Mouse (Mus musculus): Measurements from ENCODE around the gene Epb41l3. TPM values are rescaled to one million over a fixed set of nuclear protein-coding genes. Genes with fewer than 3 reads are reported as not detected.

The Epb41l3 gene
- polyA plus RNA-seq (2016; fragmentation: Nextera tagmentation; extraction: Ambion mirVana): 59.2 and 64.2 TPM in 2 replicates

DNA sequence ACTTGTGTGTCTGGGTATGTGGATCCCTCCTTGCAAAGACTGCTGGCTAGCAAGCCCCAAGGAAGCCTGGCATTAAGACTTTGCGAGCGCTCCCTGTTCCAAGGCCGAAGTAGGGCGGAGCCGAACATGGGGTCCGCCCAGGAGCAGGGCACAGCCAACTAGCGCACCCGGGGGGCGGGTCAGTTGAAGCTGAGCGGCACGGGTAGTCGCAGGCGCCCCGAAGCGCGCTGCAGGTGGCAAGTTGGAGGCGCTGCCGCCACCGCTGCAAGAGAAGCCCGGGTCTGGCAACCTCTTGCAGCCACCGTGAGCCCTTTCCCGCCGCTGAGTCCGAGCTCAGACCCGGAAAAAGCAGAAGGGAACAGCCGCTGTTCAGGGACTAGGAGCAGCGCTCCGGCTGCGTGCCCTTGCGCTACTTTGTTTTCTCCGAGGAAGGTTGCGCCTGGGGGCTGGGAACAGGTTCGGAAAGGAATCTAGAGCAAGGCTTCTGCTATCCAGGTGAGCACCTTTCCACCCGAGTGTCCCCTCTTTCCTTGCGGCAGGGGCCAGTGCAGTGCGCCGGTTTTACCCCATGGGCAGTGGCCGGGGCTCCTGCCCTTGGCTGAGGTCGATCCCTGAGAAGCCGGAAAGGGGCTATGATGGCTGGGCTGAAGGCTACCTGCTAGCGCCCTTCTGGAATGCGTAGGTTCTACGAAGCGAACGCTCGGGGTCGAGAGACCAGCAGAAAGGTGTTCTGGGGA lies at the start of gene Epb41l3:
TSS of gene Epb41l3 (plus strand) at position 183 of the 737 bp plus-strand sequence.
- Histone ChIP-seq H3K36me3 (no peaks in the 10 kb centered on the region), H3K27me3 (ENCODE audit: insufficient read depth, poor library complexity, severe bottlenecking) (peaks cover 66% of the 10 kb centered on the region), H3K27ac (peak within 1 kb of the TSS; percentile 17; the same call in 1 of the 2 replicates), H3K9me3 (no peaks in the 10 kb centered on the region), H3K4me1 (replicated peaks) (peaks cover 26% of the 10 kb centered on the region), H3K4me3 (peak within 1 kb of the TSS; percentile 71)
- peak; percentile 79 for DNase-seq (ENCODE audit: low spot score)
- under 1% methylated on average over 47 of the region's 47 CpGs for WGBS

DNA sequence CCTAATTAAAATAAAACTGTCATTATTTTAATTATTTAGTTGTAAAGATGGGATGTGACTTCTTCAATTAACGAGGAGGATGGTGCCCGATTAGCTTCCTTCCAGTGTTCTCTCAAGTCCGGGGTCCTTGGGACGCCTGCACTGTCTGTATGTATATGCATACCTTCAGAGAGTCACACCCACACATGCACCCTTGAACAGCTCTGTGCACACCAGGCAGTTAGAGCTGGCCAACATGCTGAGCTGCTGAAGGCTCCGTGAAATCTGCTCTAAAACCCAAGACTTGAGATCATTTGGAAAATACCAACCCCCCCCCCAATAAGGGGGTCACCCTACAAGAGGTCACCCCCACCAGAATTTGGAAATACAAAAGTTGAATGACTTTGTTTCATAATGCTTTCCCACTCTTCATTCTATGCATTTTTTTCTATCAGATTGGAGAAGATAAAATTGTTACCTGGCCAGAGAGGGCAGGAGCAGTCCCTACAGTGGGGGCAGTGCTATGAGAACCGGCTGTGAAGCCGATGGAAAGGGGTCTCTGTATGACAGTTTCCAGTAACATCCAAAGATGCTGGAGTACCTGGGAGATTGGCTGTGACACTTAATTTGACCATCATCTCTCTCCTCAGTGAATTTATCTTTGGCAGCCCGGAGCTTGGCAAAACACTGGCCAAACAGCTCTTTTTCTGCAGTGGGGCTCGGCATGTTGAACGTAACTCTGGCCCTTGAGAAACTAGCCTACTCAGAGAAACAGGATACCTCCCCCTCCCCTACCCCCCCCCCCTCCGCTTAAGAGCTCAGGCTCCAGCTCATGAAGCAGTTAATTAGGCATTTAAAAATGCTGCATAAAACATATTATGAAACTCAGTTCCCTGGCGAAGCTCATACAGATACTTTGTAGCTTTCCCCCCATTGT lies 36.5 kb upstream of the Epb41l3 start:
- H3K4me3 ChIP-seq: no peak overlapping the region
- no peak overlapping the region for H3K27ac ChIP-seq
- no peak for DNase-seq (ENCODE audit: low spot score)
- no peaks in the 10 kb centered on the region for H3K27me3 ChIP-seq (ENCODE audit: insufficient read depth, poor library complexity, severe bottlenecking)
- 80% methylated on average over 12 of the region's 12 CpGs for WGBS
- no peaks in the 10 kb centered on the region for H3K4me1 ChIP-seq (replicated peaks)
- no peaks in the 10 kb centered on the region for H3K9me3 ChIP-seq
- H3K36me3 ChIP-seq: no peaks in the 10 kb centered on the region

DNA sequence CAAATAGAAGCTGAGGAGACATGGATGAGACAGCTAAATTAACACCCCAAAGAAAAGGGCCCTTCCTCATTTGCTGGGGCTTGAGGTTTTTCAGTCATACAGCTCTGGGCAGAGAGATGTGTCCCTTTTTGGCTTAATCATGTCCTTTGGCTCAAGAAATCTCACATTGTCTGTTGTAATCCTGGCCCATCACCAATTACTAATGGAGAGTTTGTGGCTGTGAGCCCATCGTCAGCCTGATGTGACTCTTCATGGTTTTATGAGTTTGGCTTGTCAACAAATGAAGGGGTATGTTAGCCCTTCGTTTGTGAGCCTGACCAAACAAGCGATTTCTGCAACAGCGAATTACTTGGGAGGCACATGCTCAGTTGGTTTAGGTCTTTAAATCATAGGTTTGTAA lies 34.0 kb upstream of the Epb41l3 start:
- DNase-seq (ENCODE audit: low spot score): no peak
- Histone ChIP-seq H3K27ac (no peak overlapping the region), H3K36me3 (no peaks in the 10 kb centered on the region), H3K27me3 (ENCODE audit: insufficient read depth, poor library complexity, severe bottlenecking) (no peaks in the 10 kb centered on the region), H3K4me1 (replicated peaks) (no peaks in the 10 kb centered on the region), H3K9me3 (0 out of 2 replicates have a peak, but pooled peaks cover 4% of the 10 kb centered on the region), H3K4me3 (no peak overlapping the region)
- WGBS: 84% methylated on average over 4 of the region's 4 CpGs

DNA sequence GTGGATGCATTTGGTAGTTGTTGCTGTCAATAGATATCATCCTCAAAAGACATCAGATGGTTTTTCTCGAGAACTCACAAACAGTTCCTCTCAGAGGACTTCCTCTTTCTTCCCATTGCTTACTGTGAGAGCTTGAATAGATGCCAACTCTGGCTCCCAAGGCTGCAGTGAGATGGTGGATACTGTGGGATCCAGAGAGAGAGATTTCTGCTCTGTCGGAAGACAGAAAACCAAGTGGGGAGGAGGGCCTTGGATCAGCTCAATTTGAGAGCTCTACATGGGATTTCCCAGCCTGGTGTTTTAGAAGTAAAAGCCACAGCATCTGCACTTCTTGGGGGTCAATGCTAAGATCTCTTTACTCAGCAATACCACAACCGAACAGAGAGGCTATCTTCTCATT lies 26.7 kb upstream of the Epb41l3 start:
- Histone ChIP-seq H3K36me3 (no peaks in the 10 kb centered on the region), H3K4me1 (replicated peaks) (no peaks in the 10 kb centered on the region), H3K27ac (no peak overlapping the region), H3K27me3 (ENCODE audit: insufficient read depth, poor library complexity, severe bottlenecking) (no peaks in the 10 kb centered on the region), H3K4me3 (no peak overlapping the region), H3K9me3 (0 out of 2 replicates have a peak, but pooled peaks cover 4% of the 10 kb centered on the region)
- WGBS: 89% methylated on average over 3 of the region's 3 CpGs
- DNase-seq (ENCODE audit: low spot score): no peak

DNA sequence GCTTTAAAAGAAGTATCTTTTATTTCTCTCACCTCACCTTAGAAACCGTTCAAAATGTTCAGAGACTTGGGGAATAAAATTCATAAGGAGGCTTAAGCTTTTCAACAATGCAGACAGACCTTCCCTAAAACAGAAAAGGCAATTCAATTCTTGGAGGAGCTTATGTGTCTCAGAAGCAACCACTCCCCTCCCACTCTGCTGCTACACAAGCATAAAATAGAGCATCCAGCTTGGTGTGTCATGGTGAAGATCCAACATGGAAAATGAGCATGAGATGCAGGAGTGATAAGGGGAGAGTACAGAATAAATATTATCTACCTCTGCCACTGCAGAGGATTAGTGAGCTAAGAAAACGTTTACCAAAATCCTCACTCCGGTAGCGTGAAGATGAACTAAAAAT lies 21.5 kb upstream of the Epb41l3 start:
- DNase-seq (ENCODE audit: low spot score): no peak
- no peaks in the 10 kb centered on the region for H3K27me3 ChIP-seq (ENCODE audit: insufficient read depth, poor library complexity, severe bottlenecking)
- no peak overlapping the region for H3K27ac ChIP-seq
- WGBS: 85% methylated on average over 4 of the region's 4 CpGs
- H3K4me1 ChIP-seq (replicated peaks): no peaks in the 10 kb centered on the region
- H3K36me3 ChIP-seq: no peaks in the 10 kb centered on the region
- H3K4me3 ChIP-seq: no peak overlapping the region
- no peaks in the 10 kb centered on the region for H3K9me3 ChIP-seq

DNA sequence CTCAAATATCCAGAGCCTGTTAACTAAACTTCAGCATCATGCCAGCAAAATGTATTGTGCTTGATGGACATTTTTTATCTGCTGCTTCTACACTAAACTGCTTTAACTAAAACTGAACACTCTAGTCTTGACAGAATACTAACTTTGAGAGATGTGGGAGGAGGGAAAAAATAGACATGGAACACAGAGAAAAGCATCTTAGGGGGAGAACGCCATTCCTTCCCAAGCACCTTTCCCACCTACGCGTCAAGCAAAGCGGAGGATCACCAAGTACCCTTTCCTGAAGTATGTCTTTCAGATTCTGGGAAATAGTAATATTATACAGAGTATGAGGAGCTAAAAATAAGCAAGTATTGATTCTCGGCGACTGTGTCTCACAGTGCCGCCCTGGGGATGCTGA lies 15.7 kb upstream of the Epb41l3 start:
- DNase-seq (ENCODE audit: low spot score): no peak
- Histone ChIP-seq H3K27me3 (ENCODE audit: insufficient read depth, poor library complexity, severe bottlenecking) (no peaks in the 10 kb centered on the region), H3K27ac (no peak overlapping the region), H3K4me1 (replicated peaks) (no peaks in the 10 kb centered on the region), H3K4me3 (no peak overlapping the region), H3K9me3 (no peaks in the 10 kb centered on the region), H3K36me3 (no peaks in the 10 kb centered on the region)
- 92% methylated on average over 7 of the region's 7 CpGs for WGBS

DNA sequence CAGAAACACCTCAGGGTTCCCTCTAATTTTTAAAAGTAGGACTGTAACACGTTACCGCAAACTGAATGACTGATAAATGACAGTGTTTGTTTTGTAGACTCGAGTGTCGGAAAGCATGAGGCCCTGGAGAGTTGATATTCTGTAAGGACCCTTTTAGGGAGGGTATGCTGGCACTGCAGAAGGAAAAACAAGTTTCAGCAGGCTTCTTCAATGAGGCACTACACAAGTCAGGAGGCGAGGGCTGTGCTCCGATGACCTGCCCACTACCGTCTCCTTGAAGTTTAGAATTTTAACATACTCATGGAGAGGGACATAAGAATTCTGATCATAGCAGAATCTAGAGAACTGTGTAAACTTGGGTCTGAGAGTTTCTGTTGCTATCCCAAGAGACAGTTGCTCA lies 15.1 kb upstream of the Epb41l3 start:
- Histone ChIP-seq H3K27ac (no peak overlapping the region), H3K9me3 (no peaks in the 10 kb centered on the region), H3K27me3 (ENCODE audit: insufficient read depth, poor library complexity, severe bottlenecking) (no peaks in the 10 kb centered on the region), H3K36me3 (no peaks in the 10 kb centered on the region), H3K4me3 (no peak overlapping the region), H3K4me1 (replicated peaks) (no peaks in the 10 kb centered on the region)
- whole genome bisulfite sequencing: 88% methylated on average over 7 of the region's 7 CpGs
- DNase-seq (ENCODE audit: low spot score): no peak

DNA sequence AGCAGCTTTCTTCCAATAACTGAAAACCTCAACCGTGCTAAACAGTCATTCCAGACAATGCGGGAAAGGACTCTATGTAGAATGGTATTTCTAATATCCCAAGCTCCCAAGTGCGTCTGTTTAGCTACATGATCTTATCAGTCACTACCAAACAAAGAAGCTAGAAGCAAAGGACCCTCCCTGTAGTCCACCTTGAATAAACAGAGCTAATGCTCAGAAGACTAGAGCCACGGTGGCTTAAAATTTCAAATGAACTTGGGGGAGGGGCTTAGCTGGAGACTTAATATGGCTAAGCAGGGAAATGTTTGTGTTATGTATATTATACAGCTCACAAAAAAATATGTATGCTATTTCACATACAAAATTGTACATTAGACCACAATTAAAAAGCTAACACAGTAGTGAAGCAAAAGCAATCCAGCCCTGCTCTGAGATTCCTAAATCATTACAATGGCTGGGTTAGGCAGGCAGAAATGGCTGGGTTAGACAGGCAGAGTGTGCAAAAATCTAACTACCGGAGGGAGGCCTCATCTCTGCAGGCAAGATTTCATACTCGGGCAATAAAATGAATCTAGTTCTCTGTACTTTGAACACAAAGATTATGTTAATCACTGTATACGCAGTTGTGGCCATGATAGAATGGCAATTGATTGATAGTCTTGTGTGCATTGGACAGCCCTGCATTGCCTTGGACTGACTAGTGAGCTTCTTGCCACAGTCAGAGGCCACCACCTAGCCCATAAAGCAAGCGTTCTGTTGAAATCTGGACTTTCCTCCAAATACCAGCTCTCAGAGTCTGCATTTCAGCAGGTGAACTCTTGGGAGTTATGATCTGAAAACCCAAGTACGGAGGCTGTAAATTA lies 13.4 kb upstream of the Epb41l3 start:
- 81% methylated on average over 9 of the region's 9 CpGs for WGBS
- DNase-seq (ENCODE audit: low spot score): no peak
- no peak overlapping the region for H3K4me3 ChIP-seq

DNA sequence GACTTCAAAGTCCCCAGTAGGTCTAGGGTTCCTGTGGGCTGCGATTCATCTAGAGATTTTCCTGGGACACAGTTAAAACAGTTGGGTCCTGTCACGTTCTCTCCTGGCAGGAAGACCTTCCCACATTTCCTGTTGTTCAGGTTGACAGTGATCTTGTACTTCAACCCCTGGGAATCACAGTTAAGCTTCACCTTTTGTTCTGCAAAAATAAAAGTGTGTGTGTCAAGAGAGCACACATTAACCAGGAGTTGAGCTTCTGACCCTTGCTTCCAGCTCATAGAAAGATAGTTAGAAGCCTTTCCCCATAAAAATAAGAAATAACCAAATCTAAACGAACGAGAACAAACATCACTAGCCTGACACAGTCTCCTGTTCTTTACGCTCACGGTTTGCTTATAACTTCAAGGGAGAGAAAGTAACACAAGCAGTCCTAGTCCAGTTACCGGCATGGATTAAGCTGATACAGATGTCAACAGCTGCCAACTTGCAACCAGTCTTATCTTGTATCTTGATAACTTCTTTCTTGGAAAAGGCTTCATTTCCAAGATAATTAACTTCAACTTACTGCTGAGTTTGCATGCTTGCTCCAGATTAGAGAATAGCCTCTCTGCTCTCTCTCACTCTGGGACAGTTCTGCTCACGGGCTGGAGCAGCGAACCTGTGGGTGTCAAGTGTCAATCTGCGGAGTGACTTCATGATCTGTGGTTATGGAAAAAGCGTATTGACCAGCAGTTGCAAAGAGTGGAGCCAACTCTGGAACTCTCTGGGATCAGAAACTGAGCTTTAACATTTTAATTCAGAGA lies 7.3 kb upstream of the Epb41l3 start:
- DNase-seq (ENCODE audit: low spot score): no peak
- WGBS: 75% methylated on average over 11 of the region's 11 CpGs
- H3K9me3 ChIP-seq: no peaks in the 10 kb centered on the region
- no peak overlapping the region for H3K27ac ChIP-seq
- H3K27me3 ChIP-seq (ENCODE audit: insufficient read depth, poor library complexity, severe bottlenecking): peaks cover 1% of the 10 kb centered on the region
- H3K4me3 ChIP-seq: no peak overlapping the region
- H3K36me3 ChIP-seq: no peaks in the 10 kb centered on the region
- H3K4me1 ChIP-seq (replicated peaks): no peaks in the 10 kb centered on the region

More for the DNA sequence above, 13.4 kb upstream of the Epb41l3 start:
- Histone ChIP-seq H3K4me1 (replicated peaks) (no peaks in the 10 kb centered on the region), H3K27me3 (ENCODE audit: insufficient read depth, poor library complexity, severe bottlenecking) (no peaks in the 10 kb centered on the region), H3K9me3 (no peaks in the 10 kb centered on the region), H3K36me3 (no peaks in the 10 kb centered on the region), H3K27ac (no peak overlapping the region)

DNA sequence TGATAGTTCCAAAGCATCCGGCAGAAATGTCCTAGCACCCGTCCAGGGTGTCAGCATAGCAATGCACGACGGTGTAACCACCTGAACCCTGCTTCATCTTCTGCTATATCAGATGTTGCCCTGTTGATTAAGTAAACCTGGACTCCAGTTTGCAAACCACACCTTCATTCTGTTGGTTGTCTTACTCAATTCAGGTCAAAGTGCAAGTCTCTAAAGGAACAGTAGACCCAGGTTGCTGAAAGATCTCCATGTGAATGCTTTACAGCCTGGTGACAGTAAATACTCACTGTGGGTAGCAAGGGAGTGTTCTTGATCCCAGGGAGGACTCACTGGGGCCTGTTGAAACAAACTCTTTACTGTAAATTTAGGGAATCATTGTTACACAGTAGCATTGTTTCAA lies 1.4 kb upstream of the Epb41l3 start:
- H3K4me1 ChIP-seq (replicated peaks): peaks cover 26% of the 10 kb centered on the region
- WGBS: 80% methylated on average over 4 of the region's 4 CpGs
- no peaks in the 10 kb centered on the region for H3K36me3 ChIP-seq
- no peak overlapping the region for H3K27ac ChIP-seq
- H3K4me3 ChIP-seq: no peak overlapping the region
- DNase-seq (ENCODE audit: low spot score): no peak
- no peaks in the 10 kb centered on the region for H3K9me3 ChIP-seq
- H3K27me3 ChIP-seq (ENCODE audit: insufficient read depth, poor library complexity, severe bottlenecking): peaks cover 61% of the 10 kb centered on the region

DNA sequence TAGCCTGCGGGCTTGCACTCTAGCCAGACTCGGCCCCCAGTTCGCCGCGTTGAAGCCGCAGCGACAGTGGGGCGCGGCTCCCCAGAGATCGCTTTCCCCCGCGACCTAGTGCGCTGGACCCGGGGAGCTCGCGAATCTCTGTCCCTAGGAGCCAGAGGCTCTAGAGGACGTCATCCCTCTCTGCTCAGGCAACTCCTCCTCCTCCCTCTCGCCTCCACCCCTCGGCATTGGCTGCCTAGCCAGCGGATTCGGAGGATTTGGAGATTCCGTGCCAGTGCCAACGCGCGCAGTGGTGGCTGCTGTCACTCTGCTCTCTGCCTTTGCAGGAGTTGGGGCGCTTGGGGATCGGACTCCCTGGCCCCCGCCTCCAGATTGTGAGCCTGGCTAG lies 749 bp downstream of the Epb41l3 start:
- Histone ChIP-seq H3K9me3 (no peaks in the 10 kb centered on the region), H3K36me3 (no peaks in the 10 kb centered on the region), H3K27me3 (ENCODE audit: insufficient read depth, poor library complexity, severe bottlenecking) (peaks cover 66% of the 10 kb centered on the region), H3K27ac (no peak overlapping the region; the same call in 1 of the 2 replicates), H3K4me3 (peak overlapping the region; percentile 71), H3K4me1 (replicated peaks) (peaks cover 26% of the 10 kb centered on the region)
- WGBS: under 1% methylated on average over 28 of the region's 28 CpGs
- peak; percentile 63 for DNase-seq (ENCODE audit: low spot score)

All from hindbrain, embryonic 10.5 days (tissue).